Mouse (Mus musculus) cerebellum, postnatal 10 days (tissue): ENCODE measurements around the gene Sass6.

Experiments
- DNase-seq, 2 experiments: peaks; one replicate each; pipeline ENCODE4 v3.0.0; 2021; ENCODE audit warnings: mixed read lengths in 2 of 2

Sass6 gene

GRCm38 (mm10) chr3:116594728-116595602, at the start of gene Sass6:
Gene Sass6 (plus strand): TSS chr3:116594982.
- peak; percentile 99 to 100 for DNase-seq

- DNase-seq, result no peak
Measured at GRCm38 (mm10) chr3:116547430-116547829, 47.4 kb upstream of the Sass6 start.

GRCm38 (mm10) chr3:116551362-116551761, 43.4 kb upstream of the Sass6 start:
- DNase-seq, result no peak

GRCm38 (mm10) chr3:116561315-116561714, 33.5 kb upstream of the Sass6 start:
- peak; percentile 45 to 47 for DNase-seq

- no peak for DNase-seq
Measured at GRCm38 (mm10) chr3:116562408-116563094, 32.2 kb upstream of the Sass6 start, which contains the start of gene Lrrc39. Gene Lrrc39 (plus strand): TSS chr3:116562973.

GRCm38 (mm10) chr3:116563095-116563492, 31.7 kb upstream of the Sass6 start:
- no peak for DNase-seq

- DNase-seq, result no peak
Measured at GRCm38 (mm10) chr3:116570628-116571027, 24.2 kb upstream of the Sass6 start.

- DNase-seq, result peak in 1 of 2 experiments; percentile 13
Measured at GRCm38 (mm10) chr3:116577286-116577685, 17.5 kb upstream of the Sass6 start.

- DNase-seq, result no peak
Measured at GRCm38 (mm10) chr3:116582201-116582600, 12.6 kb upstream of the Sass6 start.

GRCm38 (mm10) chr3:116594076-116594727, 580 bp upstream of the Sass6 start:
- peak in 1 of 2 experiments; percentile 68 for DNase-seq

- DNase-seq, result peak; percentile 21 to 28
Measured at GRCm38 (mm10) chr3:116595603-116595991, 815 bp downstream of the Sass6 start.

- DNase-seq, result no peak
Measured at GRCm38 (mm10) chr3:116599705-116600104, 4.9 kb downstream of the Sass6 start.

GRCm38 (mm10) chr3:116601005-116601404, 6.2 kb downstream of the Sass6 start:
- DNase-seq, result no peak

GRCm38 (mm10) chr3:116601781-116602180, 7.0 kb downstream of the Sass6 start:
- DNase-seq, result peak; percentile 13 to 16

GRCm38 (mm10) chr3:116604570-116604969, 9.8 kb downstream of the Sass6 start:
- peak; percentile 26 to 56 for DNase-seq

GRCm38 (mm10) chr3:116614295-116614892, 19.6 kb downstream of the Sass6 start, which contains the start of gene Trmt13:
Gene Trmt13 (minus strand): TSS chr3:116614587.
- DNase-seq, result no peak

GRCm38 (mm10) chr3:116615318-116616068, 20.7 kb downstream of the Sass6 start:
- no peak for DNase-seq

GRCm38 (mm10) chr3:116618855-116619254, 24.1 kb downstream of the Sass6 start:
- DNase-seq, result no peak

GRCm38 (mm10) chr3:116620636-116621370, 26.0 kb downstream of the Sass6 start:
- no peak for DNase-seq

GRCm38 (mm10) chr3:116622641-116623040, 27.9 kb downstream of the Sass6 start:
- DNase-seq, result no peak

GRCm38 (mm10) chr3:116631459-116631858, 36.7 kb downstream of the Sass6 start:
- no peak for DNase-seq
